Mouse (Mus musculus) midbrain, embryonic 13.5 days (tissue): Measurements from ENCODE around the gene Dhx57. TPM values are rescaled to one million over a fixed set of nuclear protein-coding genes. Genes with fewer than 3 reads are reported as not detected.

Experiments
- ATAC-seq: fragments of 200-750 bp; cut with Nextera tagmentation; 2 replicates; pipeline ENCODE4 v1.8.0; 2017; ENCODE audit warnings: mild to moderate bottlenecking, moderate TSS enrichment, moderate library complexity
- H3K27ac ChIP-seq: fragments of 300-500 bp; sonication (generic); 2 replicates; pipeline ENCODE4 v1.5.1; 2015; ENCODE audit warnings: inconsistent platforms, mild to moderate bottlenecking, moderate library complexity
- H3K27me3 ChIP-seq: fragments of 300-500 bp; sonication (generic); 2 replicates; pipeline ENCODE4 v1.6.1; 2015; ENCODE audit warnings: mild to moderate bottlenecking, inconsistent platforms
- H3K36me3 ChIP-seq: fragments of 300-500 bp; sonication (generic); 2 replicates; pipeline ENCODE4 v1.6.1; 2015; ENCODE audit warnings: mild to moderate bottlenecking, inconsistent platforms
- H3K4me1 ChIP-seq: fragments of 300-500 bp; sonication (generic); replicated peaks from 2 replicates; pipeline ENCODE4 v1.6.1; 2015; ENCODE audit warnings: inconsistent platforms
- H3K4me2 ChIP-seq: fragments of 300-500 bp; sonication (generic); replicated peaks from 2 replicates; pipeline ENCODE4 v1.6.1; 2015; ENCODE audit warnings: moderate library complexity, mild to moderate bottlenecking, inconsistent platforms
- H3K4me3 ChIP-seq: fragments of 300-500 bp; sonication (generic); replicated peaks from 2 replicates; pipeline ENCODE4 v1.5.1; 2015; ENCODE audit warnings: mild to moderate bottlenecking, inconsistent platforms
- H3K9ac ChIP-seq: fragments of 300-500 bp; sonication (generic); replicated peaks from 2 replicates; pipeline ENCODE4 v1.6.1; 2015; ENCODE audit warnings: mild to moderate bottlenecking, inconsistent platforms
- H3K9me3 ChIP-seq: fragments of 300-500 bp; sonication (generic); 2 replicates; pipeline ENCODE4 v1.6.1; 2016; ENCODE audit warnings: mild to moderate bottlenecking, inconsistent platforms
- WGBS: fragments of 180-500 bp; shearing (Covaris S2); methylation state at CpG from one replicate; pipeline ENCODE4 v1.1.7; 2015; 5-methylcytosine and 5-hydroxymethylcytosine counted together
- polyA plus RNA-seq: library from polyadenylated mRNA; unstranded; fragments of >200 nt; fragmentation: Nextera tagmentation; extraction: Ambion mirVana; gene quantifications from 2 replicates; pipeline ENCODE4 v1.2.1, GENCODE M21; 2015

The Dhx57 gene
- polyA plus RNA-seq, result 39.2 and 41.1 TPM in 2 replicates

DNA sequence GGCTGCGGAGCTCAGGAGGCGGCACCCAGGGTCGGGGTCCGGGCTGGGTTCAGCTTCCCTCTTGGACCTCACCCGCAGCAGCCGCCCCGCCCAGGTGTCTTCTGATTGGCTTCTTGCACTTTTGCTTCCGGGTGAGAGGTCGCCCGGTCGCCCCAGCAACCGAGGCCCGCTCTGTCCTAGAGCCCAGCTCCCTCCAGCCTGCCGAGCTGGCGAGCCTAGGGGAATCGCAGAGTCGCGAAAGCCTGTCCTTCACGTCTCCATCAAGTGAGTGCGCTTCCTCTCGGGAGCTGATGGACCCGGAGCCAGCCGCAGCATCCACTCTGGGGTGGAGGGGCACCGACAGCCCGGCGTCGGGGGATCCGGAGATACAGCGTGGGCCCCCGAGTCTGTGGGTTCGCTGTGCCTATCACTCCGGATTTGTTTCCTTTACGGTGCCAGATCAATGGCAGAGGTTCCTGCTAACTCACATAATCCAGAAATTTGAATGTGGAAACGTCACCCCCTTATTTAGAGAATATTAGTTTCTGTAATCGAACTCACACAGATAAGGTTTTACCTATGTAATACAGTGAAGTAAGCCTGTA, at the start of gene Dhx57, which contains the start of gene Morn2:
Gene Dhx57 (minus strand): TSS at position 403 of the 584 bp plus-strand sequence.
Gene Morn2 (plus strand): TSS at position 130 of the 584 bp plus-strand sequence.
- H3K4me2 ChIP-seq, result peak within 1 kb of the TSS; percentile 69
- H3K27me3 ChIP-seq, result no peaks in the 10 kb centered on the region
- peak within 1 kb of the TSS; percentile 80 for H3K4me3 ChIP-seq
- peak; percentile 99 for ATAC-seq
- H3K27ac ChIP-seq, result peak within 1 kb of the TSS; percentile 93
- peak within 1 kb of the TSS; percentile 88 for H3K9ac ChIP-seq
- H3K9me3 ChIP-seq, result no peaks in the 10 kb centered on the region
- WGBS, result under 1% methylated on average over 35 of the region's 35 CpGs
- H3K36me3 ChIP-seq, result no peaks in the 10 kb centered on the region
- peaks cover 15% of the 10 kb centered on the region for H3K4me1 ChIP-seq

- H3K4me2 ChIP-seq, result no peak overlapping the region
- no peak for ATAC-seq
- H3K27ac ChIP-seq, result no peak overlapping the region
- no peak overlapping the region for H3K4me3 ChIP-seq
- H3K9me3 ChIP-seq, result no peaks in the 10 kb centered on the region
- no peaks in the 10 kb centered on the region for H3K27me3 ChIP-seq
- H3K36me3 ChIP-seq, result no peaks in the 10 kb centered on the region
- 89% methylated on average over 2 of the region's 2 CpGs for WGBS
- no peaks in the 10 kb centered on the region for H3K4me1 ChIP-seq
- H3K9ac ChIP-seq, result no peak overlapping the region
Measured at GRCm38 (mm10) chr17:80332386-80332785, 42.1 kb upstream of the Dhx57 start.

- no peak overlapping the region for H3K4me3 ChIP-seq
- no peak overlapping the region for H3K9ac ChIP-seq
- WGBS, result 67% methylated on average over 3 of the region's 3 CpGs
- no peaks in the 10 kb centered on the region for H3K4me1 ChIP-seq
- ATAC-seq, result no peak
- no peak overlapping the region for H3K27ac ChIP-seq
- H3K36me3 ChIP-seq, result no peaks in the 10 kb centered on the region
- H3K4me2 ChIP-seq, result no peak overlapping the region
- H3K27me3 ChIP-seq, result no peaks in the 10 kb centered on the region
- H3K9me3 ChIP-seq, result no peaks in the 10 kb centered on the region
Measured at GRCm38 (mm10) chr17:80326431-80326830, 36.2 kb upstream of the Dhx57 start.

DNA sequence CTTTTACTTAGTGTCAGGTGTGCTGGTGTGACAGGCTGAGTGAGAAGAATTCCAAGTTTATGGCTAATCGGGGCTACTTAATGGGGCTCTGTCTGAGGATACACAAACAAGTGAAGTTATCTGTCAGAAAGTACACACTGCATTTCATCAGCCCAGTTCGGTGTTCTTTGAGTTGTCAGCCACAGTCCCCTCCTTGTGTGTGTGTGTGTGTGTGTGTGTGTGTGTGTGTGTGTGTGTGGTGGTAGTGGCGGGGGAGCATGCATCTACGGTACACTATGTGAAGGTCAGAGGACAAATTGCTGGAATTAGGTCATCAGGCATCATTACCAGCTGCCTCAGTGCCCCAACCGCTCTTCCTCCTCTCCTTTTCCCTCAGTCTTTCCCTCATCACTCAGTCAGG, 35.2 kb upstream of the Dhx57 start:
- H3K9ac ChIP-seq, result no peak overlapping the region
- H3K36me3 ChIP-seq, result no peaks in the 10 kb centered on the region
- no peak overlapping the region for H3K4me2 ChIP-seq
- H3K27ac ChIP-seq, result no peak overlapping the region
- H3K27me3 ChIP-seq, result no peaks in the 10 kb centered on the region
- no peaks in the 10 kb centered on the region for H3K4me1 ChIP-seq
- 90% methylated on average over 4 of the region's 5 CpGs for WGBS
- H3K4me3 ChIP-seq, result no peak overlapping the region
- no peaks in the 10 kb centered on the region for H3K9me3 ChIP-seq
- no peak for ATAC-seq

- Histone ChIP-seq H3K36me3 (no peaks in the 10 kb centered on the region), H3K4me2 (no peak overlapping the region), H3K27ac (no peak overlapping the region), H3K27me3 (no peaks in the 10 kb centered on the region), H3K4me1 (no peaks in the 10 kb centered on the region), H3K9me3 (no peaks in the 10 kb centered on the region), H3K9ac (no peak overlapping the region), H3K4me3 (no peak overlapping the region)
- 89% methylated on average over 7 of the region's 7 CpGs for WGBS
- no peak for ATAC-seq
Measured at GRCm38 (mm10) chr17:80324521-80324920, 34.2 kb upstream of the Dhx57 start.

DNA sequence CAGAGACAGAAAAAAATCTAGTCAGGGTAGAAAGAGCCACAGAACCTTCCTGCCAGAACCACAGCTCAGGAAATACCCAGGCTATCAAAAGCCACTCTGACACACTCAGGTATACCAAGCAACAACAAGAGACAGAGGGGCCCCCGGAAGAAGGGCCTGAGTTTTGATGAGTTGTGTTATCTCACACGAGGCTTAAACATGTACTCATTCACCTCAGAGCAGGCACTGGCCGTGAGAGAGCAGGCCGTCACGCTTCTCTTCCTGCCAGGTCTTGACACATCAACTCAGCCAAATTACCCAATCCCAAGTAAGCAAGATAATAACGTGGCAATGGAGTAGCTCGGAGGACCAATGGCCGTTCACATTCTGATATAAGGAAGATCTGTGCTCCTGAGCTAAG, 33.4 kb upstream of the Dhx57 start:
- Histone ChIP-seq H3K9ac (no peak overlapping the region), H3K27ac (no peak overlapping the region), H3K27me3 (no peaks in the 10 kb centered on the region), H3K36me3 (no peaks in the 10 kb centered on the region), H3K4me2 (no peak overlapping the region), H3K4me3 (no peak overlapping the region), H3K9me3 (no peaks in the 10 kb centered on the region), H3K4me1 (no peaks in the 10 kb centered on the region)
- no peak for ATAC-seq
- WGBS, result 77% methylated on average over 8 of the region's 8 CpGs

GRCm38 (mm10) chr17:80323015-80323414, 32.7 kb upstream of the Dhx57 start:
- Histone ChIP-seq H3K4me2 (no peak overlapping the region), H3K27me3 (no peaks in the 10 kb centered on the region), H3K9me3 (no peaks in the 10 kb centered on the region), H3K4me1 (no peaks in the 10 kb centered on the region), H3K36me3 (no peaks in the 10 kb centered on the region), H3K27ac (no peak overlapping the region), H3K9ac (no peak overlapping the region), H3K4me3 (no peak overlapping the region)
- 76% methylated on average over 4 of the region's 4 CpGs for WGBS
- no peak for ATAC-seq

GRCm38 (mm10) chr17:80322228-80322627, 32.0 kb upstream of the Dhx57 start:
- WGBS, result 88% methylated on average over 6 of the region's 6 CpGs

DNA sequence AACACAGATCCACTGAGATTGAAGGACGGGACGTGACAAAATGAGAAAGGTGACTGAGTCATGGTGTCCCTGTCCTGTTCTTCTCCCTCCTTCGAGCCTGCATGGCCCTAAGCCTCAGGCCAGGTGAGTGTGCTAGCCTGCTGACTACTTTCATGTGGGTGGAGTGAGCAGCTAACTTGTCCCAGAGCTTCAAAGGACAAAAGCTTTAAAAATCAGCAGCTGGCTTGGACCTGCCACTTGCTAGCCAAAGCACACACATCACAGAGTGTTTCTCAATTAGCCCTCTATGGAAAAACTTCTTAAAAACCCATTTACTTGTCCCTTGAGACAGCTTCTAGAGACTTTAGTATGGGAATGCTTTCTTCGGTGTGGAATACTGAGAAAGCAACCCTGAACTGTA, 22.1 kb upstream of the Dhx57 start:
- Histone ChIP-seq H3K9me3 (no peaks in the 10 kb centered on the region), H3K27me3 (no peaks in the 10 kb centered on the region), H3K9ac (no peak overlapping the region), H3K27ac (no peak overlapping the region), H3K36me3 (no peaks in the 10 kb centered on the region), H3K4me2 (no peak overlapping the region), H3K4me1 (peaks cover 11% of the 10 kb centered on the region; the same call in 1 of the 2 replicates), H3K4me3 (no peak overlapping the region)
- ATAC-seq, result no peak
- WGBS, result 89% methylated on average over 4 of the region's 4 CpGs

More at GRCm38 (mm10) chr17:80322228-80322627, 32.0 kb upstream of the Dhx57 start:
- no peaks in the 10 kb centered on the region for H3K9me3 ChIP-seq
- no peaks in the 10 kb centered on the region for H3K4me1 ChIP-seq
- H3K36me3 ChIP-seq, result no peaks in the 10 kb centered on the region
- no peaks in the 10 kb centered on the region for H3K27me3 ChIP-seq
- H3K9ac ChIP-seq, result no peak overlapping the region
- no peak overlapping the region for H3K27ac ChIP-seq
- ATAC-seq, result no peak
- H3K4me3 ChIP-seq, result no peak overlapping the region
- no peak overlapping the region for H3K4me2 ChIP-seq

DNA sequence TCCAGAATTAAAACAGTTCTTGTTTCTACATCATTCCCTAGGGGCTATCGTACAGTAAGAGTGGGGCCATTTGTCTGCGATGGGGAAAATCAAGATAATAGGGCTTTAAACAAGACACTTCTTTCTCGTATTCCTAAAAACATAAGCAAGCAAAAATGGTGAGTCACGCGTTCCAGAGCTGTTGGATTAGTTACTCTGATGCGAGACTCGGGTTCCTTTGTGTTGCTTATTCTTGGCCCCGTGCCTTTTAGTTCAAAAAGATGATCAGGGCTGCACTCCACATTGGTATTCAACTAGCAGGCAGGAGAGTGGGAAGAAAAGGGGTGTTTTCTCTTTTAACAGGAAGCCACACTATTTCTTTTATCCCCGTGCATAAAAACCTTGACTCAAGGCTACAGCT, 21.5 kb upstream of the Dhx57 start:
- Histone ChIP-seq H3K9ac (no peak overlapping the region), H3K36me3 (no peaks in the 10 kb centered on the region), H3K4me2 (no peak overlapping the region), H3K4me3 (no peak overlapping the region), H3K9me3 (no peaks in the 10 kb centered on the region), H3K27ac (no peak overlapping the region), H3K4me1 (peaks cover 11% of the 10 kb centered on the region; the same call in 1 of the 2 replicates), H3K27me3 (no peaks in the 10 kb centered on the region)
- ATAC-seq, result no peak
- 46% methylated on average over 9 of the region's 9 CpGs for WGBS

DNA sequence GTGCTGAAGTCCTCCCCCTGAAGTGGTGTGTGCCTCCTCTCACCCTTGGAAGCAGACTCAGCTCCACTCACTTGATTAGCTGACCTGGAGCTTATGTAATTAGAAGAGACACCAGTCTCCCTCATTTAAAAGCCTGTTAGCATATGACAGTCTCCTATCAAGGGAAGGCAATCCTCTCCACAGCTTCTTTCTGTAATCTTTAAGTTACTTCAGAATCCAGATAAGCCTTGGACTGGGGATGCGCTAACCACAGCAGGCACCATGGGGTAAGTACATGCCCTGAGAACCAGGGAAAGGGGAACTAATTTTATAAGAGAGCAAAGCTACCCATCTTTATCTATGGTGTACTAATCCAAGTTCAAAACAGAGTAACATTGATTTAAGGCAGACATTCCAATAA, 17.0 kb upstream of the Dhx57 start, which contains the start of gene Arhgef33:
Gene Arhgef33 (plus strand): TSS at position 157 of the 400 bp plus-strand sequence.
- no peak for ATAC-seq
- Histone ChIP-seq H3K27me3 (no peaks in the 10 kb centered on the region), H3K9me3 (no peaks in the 10 kb centered on the region), H3K27ac (no peak within 1 kb of the TSS), H3K36me3 (no peaks in the 10 kb centered on the region), H3K4me1 (peaks cover 8% of the 10 kb centered on the region; the same call in 1 of the 2 replicates), H3K9ac (no peak within 1 kb of the TSS), H3K4me3 (no peak within 1 kb of the TSS), H3K4me2 (no peak within 1 kb of the TSS)
- WGBS, result 83% methylated on average over 1 of the region's 1 CpGs

DNA sequence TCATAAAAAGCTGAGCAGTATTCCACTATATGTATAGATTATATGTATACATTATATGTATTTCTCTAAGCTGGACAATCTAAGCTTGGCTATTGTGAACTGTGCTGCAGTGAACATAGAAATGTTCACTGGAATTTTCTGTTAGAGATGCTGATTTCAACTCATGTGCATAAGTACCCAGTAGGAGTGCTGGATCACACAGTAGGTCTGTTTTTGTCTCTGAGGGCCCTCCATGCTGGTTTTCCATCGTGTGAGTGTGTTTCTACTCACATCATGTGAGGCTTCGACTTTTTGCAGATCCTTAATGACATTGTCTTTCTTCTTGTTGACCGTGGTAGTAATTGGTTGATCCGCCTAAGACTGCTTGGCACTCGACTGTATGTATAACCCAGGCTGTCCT, 8.6 kb upstream of the Dhx57 start:
- Histone ChIP-seq H3K4me1 (no peaks in the 10 kb centered on the region), H3K36me3 (no peaks in the 10 kb centered on the region), H3K27me3 (no peaks in the 10 kb centered on the region), H3K4me3 (no peak overlapping the region), H3K9ac (no peak overlapping the region), H3K4me2 (no peak overlapping the region), H3K27ac (no peak overlapping the region), H3K9me3 (no peaks in the 10 kb centered on the region)
- ATAC-seq, result no peak
- 89% methylated on average over 5 of the region's 5 CpGs for WGBS

DNA sequence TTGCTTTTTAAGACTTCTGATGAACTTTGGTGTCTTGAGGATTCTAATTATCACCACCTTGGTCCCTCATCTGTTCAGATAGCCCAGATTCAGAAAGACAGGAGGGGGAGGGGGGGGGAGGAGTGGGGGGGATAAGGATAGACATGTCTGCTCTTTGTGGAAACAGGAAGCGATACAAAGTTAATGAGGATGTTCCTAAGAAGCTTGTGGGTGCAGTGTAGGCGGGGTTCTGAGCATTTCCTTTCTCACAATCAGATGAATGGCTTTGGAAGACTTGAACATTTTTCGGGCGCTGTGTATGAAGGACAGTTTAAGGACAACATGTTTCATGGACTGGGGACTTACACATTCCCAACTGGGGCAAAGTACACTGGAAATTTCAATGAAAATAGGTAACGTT, 5.0 kb upstream of the Dhx57 start:
- H3K36me3 ChIP-seq, result no peaks in the 10 kb centered on the region
- no peaks in the 10 kb centered on the region for H3K27me3 ChIP-seq
- H3K9ac ChIP-seq, result no peak overlapping the region
- no peak overlapping the region for H3K4me3 ChIP-seq
- ATAC-seq, result no peak
- H3K9me3 ChIP-seq, result no peaks in the 10 kb centered on the region
- H3K4me1 ChIP-seq, result no peaks in the 10 kb centered on the region
- no peak overlapping the region for H3K4me2 ChIP-seq
- H3K27ac ChIP-seq, result no peak overlapping the region
- 92% methylated on average over 5 of the region's 5 CpGs for WGBS
